Mouse (Mus musculus): ENCODE data around the gene Smbd1. TPM values are rescaled to one million over a fixed set of nuclear protein-coding genes. Genes with fewer than 3 reads are reported as not detected.

The Smbd1 gene
- total RNA-seq (2017) = not detected in 2 replicates

DNA sequence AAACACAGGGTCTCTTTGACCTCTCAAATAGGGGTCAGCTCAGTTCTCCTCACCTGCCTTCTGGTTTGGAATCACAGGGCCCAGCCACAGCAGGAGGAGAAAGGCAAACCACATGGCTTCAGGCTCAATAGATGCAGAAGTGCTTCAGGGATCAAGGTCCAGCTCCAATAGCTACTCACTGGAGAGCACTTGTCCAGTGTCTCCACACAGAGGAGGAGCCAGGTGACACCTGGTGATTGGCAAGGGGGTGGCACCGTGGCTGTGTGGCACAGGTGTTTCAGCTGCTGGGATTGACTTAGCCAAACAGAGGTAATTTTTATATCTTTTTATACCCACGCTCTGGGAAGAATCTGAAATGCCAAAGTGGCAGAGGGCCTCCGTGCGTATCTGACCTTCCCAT lies at the start of gene Smbd1:
Gene Smbd1, minus strand, starts transcription at position 157 of the 400 bp plus-strand sequence.
- ATAC-seq (replicated peaks in 1 of 2; ENCODE audit: insufficient read depth in 1 of 2, low FRiP score in 2 of 2, low TSS enrichment in 1 of 2, low read depth in 1 of 2, poor library complexity in 2 of 2, severe bottlenecking in 2 of 2) = no peak

DNA sequence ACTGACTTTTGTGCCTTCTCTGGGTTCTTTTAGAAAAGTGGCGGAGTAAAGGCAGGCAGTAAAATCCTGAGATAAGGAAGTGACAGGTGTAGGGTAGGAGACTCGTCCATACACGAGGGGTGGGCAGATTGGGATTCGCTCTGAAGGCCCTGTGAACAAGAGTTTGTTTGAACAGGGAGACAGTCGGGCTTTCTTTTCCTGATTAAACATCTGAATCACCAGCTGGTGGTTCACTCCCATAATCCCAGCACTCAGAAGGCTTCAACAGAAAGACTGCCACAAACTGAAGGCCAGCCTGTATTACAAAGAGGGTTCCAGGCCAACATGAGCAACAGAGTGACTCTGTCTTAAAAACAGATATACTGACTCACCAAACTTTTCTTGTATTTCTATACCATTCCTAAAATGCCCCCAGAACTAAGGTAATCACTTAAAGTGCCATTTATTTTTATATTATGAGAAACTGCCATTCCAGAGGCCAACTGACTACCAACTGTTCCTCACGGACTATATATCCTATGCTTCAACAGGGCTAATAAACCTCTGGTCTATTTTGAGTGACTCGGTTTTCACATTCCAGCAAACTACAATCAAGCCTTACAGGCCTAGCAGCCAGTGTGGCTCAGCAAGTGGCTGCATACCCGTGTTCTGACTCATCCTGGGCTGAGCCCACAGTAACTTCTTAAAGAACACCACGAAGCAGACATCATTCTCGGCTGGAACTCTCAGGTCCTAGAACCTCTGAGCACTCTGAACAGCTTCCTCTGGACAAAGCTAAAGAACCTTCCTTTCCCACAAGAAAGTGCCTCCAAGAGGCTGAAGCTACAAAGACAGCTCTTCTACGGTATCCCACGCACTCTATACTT lies 48.7 kb upstream of the Smbd1 start:
- no peak for ATAC-seq (replicated peaks in 1 of 2; ENCODE audit: insufficient read depth in 1 of 2, low FRiP score in 2 of 2, low TSS enrichment in 1 of 2, low read depth in 1 of 2, poor library complexity in 2 of 2, severe bottlenecking in 2 of 2)

- ATAC-seq (replicated peaks in 1 of 2; ENCODE audit: insufficient read depth in 1 of 2, low FRiP score in 2 of 2, low TSS enrichment in 1 of 2, low read depth in 1 of 2, poor library complexity in 2 of 2, severe bottlenecking in 2 of 2) = no peak
Observed at GRCm38 (mm10) chr16:32858356-32858755, 48.1 kb upstream of the Smbd1 start.

- no peak for ATAC-seq (replicated peaks in 1 of 2; ENCODE audit: insufficient read depth in 1 of 2, low FRiP score in 2 of 2, low TSS enrichment in 1 of 2, low read depth in 1 of 2, poor library complexity in 2 of 2, severe bottlenecking in 2 of 2)
Observed at GRCm38 (mm10) chr16:32856751-32857150, 46.5 kb upstream of the Smbd1 start.

GRCm38 (mm10) chr16:32854050-32854571 lies 43.8 kb upstream of the Smbd1 start:
- 0 out of 4 replicates have a peak, but pooled peaks of 1 of the 2 experiments have one; percentile 36 for ATAC-seq (replicated peaks in 1 of 2; ENCODE audit: insufficient read depth in 1 of 2, low FRiP score in 2 of 2, low TSS enrichment in 1 of 2, low read depth in 1 of 2, poor library complexity in 2 of 2, severe bottlenecking in 2 of 2)

GRCm38 (mm10) chr16:32853492-32854049 lies 43.3 kb upstream of the Smbd1 start:
- no peak for ATAC-seq (replicated peaks in 1 of 2; ENCODE audit: insufficient read depth in 1 of 2, low FRiP score in 2 of 2, low TSS enrichment in 1 of 2, low read depth in 1 of 2, poor library complexity in 2 of 2, severe bottlenecking in 2 of 2)

DNA sequence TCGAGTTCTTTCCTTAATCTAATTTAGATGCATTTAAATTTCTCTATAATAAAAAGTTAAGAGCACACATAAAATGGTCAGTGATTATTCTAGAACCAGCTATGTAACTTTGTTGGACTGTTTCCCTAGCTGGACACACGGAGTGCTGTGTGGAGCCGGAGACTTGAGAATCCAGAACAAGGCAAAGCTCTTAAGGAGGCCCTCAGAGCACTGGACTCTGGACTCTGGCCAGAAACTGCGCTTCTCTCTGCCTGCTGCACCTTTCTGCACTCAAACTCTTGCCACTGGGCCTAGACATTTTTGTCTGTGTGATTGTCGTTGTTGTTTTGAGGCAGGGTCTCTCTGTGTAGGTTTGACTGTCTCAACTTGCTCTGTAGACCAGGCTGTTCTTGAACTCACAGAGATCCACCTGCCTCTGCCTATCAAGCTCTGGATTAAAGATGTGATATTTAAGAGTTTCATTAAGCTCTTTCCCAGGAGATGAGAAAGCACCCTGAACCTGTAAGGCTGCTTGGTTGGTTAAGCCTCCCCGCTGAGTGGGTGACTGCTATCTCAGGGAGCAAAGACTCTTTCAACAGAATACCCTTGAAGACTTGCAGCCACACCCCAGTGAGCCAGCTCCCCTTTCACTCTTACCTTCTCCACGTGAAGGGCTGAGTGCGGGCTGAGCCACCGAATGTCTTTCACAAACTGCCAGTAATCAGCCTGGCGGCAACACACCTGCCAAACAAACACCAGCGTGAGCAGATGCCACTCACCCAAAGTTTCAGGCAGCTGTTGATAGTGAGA lies 39.0 kb upstream of the Smbd1 start:
- no peak for ATAC-seq (replicated peaks in 1 of 2; ENCODE audit: insufficient read depth in 1 of 2, low FRiP score in 2 of 2, low TSS enrichment in 1 of 2, low read depth in 1 of 2, poor library complexity in 2 of 2, severe bottlenecking in 2 of 2)

- ATAC-seq (replicated peaks in 1 of 2; ENCODE audit: insufficient read depth in 1 of 2, low FRiP score in 2 of 2, low TSS enrichment in 1 of 2, low read depth in 1 of 2, poor library complexity in 2 of 2, severe bottlenecking in 2 of 2) = no peak
Observed at GRCm38 (mm10) chr16:32847103-32847502, 36.8 kb upstream of the Smbd1 start.

- no peak for ATAC-seq (replicated peaks in 1 of 2; ENCODE audit: insufficient read depth in 1 of 2, low FRiP score in 2 of 2, low TSS enrichment in 1 of 2, low read depth in 1 of 2, poor library complexity in 2 of 2, severe bottlenecking in 2 of 2)
Observed at GRCm38 (mm10) chr16:32831501-32831900, 21.2 kb upstream of the Smbd1 start.

DNA sequence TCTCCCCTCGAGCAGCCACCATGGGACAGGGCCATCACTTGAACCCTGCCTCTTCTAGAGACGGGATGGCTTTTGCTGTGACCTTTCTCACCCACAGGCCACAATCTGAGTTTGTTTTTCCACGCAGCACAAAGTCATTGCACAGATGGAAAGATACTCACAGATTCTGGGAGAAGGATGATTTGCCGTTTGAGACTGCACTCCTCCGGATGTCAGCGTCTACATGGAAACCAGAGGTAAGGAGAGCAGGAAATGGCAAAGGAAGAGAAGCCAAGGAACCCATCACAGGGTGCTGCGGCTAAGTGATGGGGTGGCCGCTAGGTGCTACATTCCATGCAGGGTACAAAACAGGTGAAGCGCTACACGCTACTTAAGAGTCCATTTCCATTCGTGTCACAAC lies 18.8 kb upstream of the Smbd1 start:
- no peak for ATAC-seq (replicated peaks in 1 of 2; ENCODE audit: insufficient read depth in 1 of 2, low FRiP score in 2 of 2, low TSS enrichment in 1 of 2, low read depth in 1 of 2, poor library complexity in 2 of 2, severe bottlenecking in 2 of 2)

- no peak for ATAC-seq (replicated peaks in 1 of 2; ENCODE audit: insufficient read depth in 1 of 2, low FRiP score in 2 of 2, low TSS enrichment in 1 of 2, low read depth in 1 of 2, poor library complexity in 2 of 2, severe bottlenecking in 2 of 2)
Observed at GRCm38 (mm10) chr16:32826521-32826920, 16.2 kb upstream of the Smbd1 start.

GRCm38 (mm10) chr16:32825380-32825779 lies 15.1 kb upstream of the Smbd1 start:
- ATAC-seq (replicated peaks in 1 of 2; ENCODE audit: insufficient read depth in 1 of 2, low FRiP score in 2 of 2, low TSS enrichment in 1 of 2, low read depth in 1 of 2, poor library complexity in 2 of 2, severe bottlenecking in 2 of 2) = no peak

DNA sequence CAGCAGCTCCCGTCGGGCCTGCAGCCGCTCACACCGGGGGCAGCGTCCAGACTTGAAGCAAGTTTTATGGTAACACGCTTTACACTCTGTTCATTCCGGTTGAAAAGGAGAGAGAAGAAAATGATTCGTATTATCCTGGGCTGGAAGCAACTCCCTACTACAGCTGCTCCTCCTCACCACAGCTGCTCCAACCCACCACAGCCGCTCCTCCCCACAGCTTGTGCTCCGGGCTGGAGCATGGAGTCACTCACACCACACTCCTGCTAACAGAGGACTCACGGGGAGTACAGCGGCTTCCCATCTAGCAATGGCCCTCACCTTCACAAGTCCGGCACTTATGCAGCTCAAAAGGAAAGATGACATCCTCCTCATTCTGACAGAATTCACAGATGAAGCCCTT lies 13.8 kb upstream of the Smbd1 start:
- ATAC-seq (replicated peaks in 1 of 2; ENCODE audit: insufficient read depth in 1 of 2, low FRiP score in 2 of 2, low TSS enrichment in 1 of 2, low read depth in 1 of 2, poor library complexity in 2 of 2, severe bottlenecking in 2 of 2) = no peak

DNA sequence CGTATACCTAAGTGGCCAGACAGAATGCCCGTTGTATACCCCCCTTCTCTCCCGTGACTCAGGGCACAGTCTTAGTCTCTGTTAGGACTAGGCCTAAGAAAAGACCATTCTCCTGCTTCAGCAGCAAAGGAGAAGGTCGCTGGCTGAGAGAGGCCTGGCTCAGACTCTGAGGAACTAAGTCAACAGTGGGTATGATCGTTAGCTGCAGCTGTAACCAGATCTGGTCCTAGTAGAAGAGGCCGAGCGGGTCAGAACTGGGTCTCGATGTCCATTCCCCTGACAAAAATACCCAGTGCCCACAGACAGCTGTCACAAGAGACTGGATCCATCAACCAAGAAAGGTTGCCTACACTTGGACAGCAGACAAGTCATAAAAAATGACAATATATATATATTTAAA lies 13.2 kb upstream of the Smbd1 start:
- ATAC-seq (replicated peaks in 1 of 2; ENCODE audit: insufficient read depth in 1 of 2, low FRiP score in 2 of 2, low TSS enrichment in 1 of 2, low read depth in 1 of 2, poor library complexity in 2 of 2, severe bottlenecking in 2 of 2) = no peak

DNA sequence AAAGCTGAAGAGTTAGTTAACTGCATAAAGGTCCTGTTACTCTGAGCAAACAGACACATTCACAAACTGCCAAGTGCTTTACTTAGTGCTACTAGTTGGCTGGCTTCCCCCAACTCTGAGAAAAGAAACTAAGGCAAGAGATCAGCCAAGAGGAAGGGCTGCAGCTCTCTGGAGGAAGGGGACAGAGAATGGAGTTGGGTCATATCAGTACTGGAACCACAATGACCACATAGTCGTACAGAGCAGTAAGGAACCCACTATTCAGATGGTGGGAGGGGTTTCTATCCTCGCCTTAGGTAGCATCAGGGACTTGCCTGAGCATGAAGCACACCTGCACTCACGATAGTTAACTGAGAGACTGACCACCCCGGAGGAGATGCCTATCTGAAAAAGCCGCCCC lies 12.6 kb upstream of the Smbd1 start:
- no peak for ATAC-seq (replicated peaks in 1 of 2; ENCODE audit: insufficient read depth in 1 of 2, low FRiP score in 2 of 2, low TSS enrichment in 1 of 2, low read depth in 1 of 2, poor library complexity in 2 of 2, severe bottlenecking in 2 of 2)

- no peak for ATAC-seq (replicated peaks in 1 of 2; ENCODE audit: insufficient read depth in 1 of 2, low FRiP score in 2 of 2, low TSS enrichment in 1 of 2, low read depth in 1 of 2, poor library complexity in 2 of 2, severe bottlenecking in 2 of 2)
Observed at GRCm38 (mm10) chr16:32822450-32822827, 12.2 kb upstream of the Smbd1 start.

DNA sequence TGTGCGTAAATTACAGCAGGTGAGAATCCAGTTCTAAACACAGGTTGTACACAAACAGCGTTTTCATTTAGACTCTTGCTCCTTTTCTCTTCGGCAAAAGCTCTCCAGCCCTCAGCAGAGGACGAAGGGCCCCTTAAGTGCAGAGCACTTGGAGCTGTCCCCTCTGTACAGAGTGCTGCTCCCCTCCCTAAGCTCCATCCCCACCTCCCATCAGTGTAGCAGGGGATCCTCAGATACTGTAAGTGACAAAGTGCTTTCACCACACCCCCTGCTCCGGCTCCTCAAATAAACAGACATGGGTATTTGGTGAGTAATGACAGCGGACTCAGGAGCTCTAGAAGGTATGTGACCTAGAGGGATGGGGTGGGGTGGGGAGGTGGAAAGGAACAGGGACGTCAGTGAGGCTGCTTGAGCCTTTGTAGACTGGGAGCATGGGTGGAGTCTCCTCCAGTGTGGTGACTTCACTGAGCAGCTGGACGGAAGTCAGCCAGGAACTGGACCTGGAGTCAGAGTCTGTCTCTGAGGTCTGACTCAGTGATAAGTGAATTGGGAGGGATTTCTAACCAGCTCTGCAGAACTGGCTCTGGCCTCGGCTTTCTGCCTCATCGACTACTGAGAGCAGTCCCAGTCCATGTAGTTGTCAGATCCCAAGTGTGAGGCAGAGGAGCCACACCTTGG lies 11.6 kb upstream of the Smbd1 start:
- no peak for ATAC-seq (replicated peaks in 1 of 2; ENCODE audit: insufficient read depth in 1 of 2, low FRiP score in 2 of 2, low TSS enrichment in 1 of 2, low read depth in 1 of 2, poor library complexity in 2 of 2, severe bottlenecking in 2 of 2)

Data from hematopoietic stem cell, adult 5-6 weeks (primary cell).